Mouse (Mus musculus): ENCODE data around the gene Map3k6.
A peak's percentile ranks its signal among the peaks of the same experiment; 100 is the strongest.

The Map3k6 gene

DNA sequence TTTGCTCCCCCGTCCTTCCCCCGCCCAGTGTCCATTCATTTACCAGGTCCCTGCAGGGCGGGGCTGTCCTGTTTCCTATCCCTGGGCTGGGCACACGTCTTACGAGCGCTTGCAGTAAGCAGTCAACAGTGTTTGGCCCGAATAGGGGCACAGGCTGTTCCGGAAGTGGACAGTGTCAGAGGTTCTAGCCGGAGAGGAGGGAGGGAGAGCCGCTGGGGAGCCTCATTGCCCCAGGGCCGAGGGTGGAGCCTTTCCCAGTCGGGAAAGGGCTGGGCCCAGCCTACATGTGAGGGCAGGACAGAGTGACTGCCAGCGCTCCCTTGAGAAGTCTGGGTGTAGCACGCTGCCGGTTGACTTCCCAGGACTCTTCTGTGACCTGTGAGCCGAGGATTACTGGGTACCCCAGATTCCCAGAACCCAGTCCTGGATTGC is at the start of gene Map3k6:
Gene Map3k6, plus strand, starts transcription at position 329 of the 432 bp plus-strand sequence.
- no peak for DNase-seq

DNA sequence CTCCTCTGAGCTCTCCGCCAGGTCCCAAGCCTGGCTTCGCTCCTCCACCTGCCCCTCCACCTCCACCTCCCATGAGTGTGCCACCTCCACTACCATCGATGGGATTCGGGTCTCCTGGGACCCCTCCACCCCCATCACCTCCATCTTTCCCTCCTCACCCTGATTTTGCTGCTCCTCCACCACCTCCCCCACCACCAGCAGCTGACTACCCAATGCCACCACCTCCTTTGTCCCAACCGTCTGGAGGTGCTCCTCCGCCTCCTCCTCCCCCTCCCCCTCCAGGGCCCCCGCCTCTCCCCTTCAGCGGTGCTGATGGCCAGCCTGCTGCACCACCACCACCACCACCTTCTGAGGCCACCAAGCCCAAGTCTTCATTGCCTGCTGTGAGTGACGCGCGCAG is 46.1 kb upstream of the Map3k6 start:
- no peak for DNase-seq

DNA sequence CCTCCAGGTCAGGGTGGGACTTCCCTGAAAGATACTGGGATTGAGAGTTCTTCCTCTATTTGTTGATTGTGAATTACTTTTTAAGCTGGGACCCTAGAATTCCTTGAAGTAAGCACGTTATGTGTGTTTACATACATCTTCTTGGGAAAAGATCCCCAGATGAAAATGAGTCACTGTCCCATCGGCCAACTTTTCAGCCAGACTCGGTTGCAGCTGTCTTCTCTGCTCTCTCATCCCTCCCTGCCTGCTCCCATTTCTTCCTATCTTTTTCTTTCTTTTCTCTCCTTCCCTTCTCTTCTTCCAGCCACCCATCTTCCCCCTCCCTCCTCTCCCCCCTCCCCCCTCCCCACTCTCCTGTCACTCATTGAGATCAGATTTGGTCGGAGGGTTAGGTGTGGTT is 45.6 kb upstream of the Map3k6 start:
- DNase-seq = no peak

DNA sequence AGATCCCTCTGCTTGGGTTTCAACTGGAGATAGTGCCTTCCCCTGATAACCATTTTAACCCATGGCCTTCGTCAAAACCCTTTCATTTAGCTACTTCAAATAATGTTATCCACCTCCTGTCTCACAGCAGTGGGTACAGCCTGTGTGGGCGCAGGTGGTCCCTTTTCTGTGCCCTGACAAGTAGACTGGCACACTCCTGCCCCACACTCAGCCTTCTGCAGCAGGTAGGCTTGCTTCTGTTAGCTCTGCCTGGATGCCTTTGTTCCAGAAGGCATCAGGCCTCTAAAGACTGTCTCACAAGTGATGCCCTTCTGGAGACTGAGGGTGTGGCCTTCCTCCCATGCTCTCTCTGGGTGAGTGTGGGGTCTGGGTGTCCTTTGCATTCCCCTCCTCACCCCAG is 44.5 kb upstream of the Map3k6 start:
- DNase-seq = no peak

DNA sequence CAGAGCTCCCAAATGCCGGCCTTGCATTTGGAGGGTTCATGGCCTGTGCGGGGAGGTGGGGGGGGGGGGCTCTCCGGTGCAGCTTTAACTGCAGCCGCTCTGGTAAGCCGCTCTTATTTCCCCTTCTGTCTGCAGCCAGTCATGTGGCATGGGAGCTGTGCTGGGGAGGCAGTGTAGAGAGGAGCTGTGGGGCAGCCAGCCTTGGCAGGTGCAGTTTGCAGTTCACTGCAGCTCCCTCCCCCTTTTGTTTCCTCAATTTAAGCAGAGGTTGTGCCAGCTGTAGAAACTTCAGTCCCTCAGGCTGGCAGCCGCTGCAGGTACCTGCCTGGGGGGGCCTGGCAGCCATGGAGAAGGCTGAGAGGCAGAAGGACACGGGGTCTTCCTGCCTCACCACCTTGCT is 43.8 kb upstream of the Map3k6 start:
- DNase-seq = peak; percentile 45 to 53

DNA sequence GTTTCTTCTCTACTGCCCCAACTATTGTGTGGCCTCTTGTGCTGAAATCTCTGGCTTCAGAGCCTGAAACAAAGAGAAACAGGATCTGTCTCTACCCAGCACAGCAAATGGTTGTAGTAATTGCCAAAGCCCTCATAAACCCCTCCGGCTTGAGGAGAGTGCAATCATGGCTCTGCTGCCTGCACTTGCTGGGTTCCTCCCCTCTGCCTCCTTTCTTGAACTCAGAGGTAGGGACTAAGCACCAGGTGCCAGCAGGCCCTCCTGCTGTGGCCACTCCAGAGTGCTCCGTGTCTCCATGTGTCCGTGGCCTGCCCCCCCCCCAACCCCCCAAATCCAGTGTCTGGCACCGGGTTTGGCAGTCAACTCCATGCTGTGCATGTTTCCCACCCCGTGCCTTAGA is 43.3 kb upstream of the Map3k6 start:
- peak; percentile 61 to 66 for DNase-seq

DNA sequence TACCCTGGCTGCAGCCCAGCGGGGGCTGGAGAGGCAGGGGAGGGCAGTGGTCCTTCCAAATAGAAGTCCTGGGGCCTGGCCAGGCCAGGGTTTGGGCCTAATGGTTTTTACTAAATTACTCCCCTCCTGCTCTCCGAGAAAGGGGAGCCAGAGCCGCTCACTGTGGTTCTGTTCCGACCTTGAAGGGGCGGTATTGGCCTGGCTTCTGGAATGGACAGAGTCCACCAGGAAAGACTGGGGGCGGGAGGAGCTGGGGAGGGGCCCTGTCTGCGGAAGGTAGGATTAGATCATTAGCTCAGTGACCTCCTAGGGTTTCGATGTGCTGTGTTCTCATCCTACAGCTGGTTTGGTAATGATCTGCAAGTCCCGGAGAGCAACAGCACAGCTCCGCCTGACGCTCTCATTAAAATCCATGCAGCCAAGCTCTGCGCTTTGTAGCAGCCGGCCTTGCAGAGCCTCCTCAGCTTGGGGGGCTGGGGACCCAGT is 42.8 kb upstream of the Map3k6 start:
- peak; percentile 61 to 62 for DNase-seq

DNA sequence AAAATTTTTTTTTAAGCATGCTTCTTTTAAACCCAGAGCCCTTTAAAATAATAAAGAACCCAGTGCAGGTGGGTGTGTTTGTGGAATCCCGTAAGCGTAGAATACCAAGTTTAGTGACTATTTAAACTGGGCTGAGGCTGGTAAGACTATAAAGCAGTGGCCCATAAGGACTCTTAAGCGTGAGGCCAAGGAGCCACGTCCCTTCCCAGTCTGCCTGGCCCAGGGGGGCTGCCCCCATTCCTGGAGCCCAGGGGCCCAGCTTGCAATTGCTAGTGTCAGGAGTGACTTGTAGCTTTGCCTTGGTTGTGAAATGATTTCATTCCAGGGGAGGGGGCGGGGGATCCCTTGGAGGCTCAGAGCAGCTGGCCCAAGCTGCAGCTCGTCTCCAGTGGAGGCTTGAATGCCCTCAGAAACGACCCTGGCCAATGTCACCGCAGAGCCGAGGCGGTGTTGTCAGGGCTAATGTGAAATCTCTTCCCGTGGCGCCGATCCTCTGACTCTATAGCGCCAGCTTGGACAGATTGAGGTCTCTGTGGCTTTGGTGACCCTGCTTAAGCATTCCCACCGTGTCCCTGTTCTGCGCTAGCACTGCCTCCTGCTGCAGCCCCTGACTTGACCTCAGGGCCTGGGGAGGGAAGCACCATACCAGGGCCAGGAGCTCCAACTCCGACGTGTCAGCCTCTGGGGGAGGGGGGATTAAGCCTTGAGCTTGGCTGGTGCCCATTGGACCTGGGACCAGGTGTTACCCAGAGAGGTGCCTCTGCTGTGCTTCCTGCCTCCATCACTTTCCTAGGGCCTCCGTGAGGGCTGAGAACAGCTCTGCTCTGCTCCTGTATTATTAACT is 42.1 kb upstream of the Map3k6 start:
- peak; percentile 56 to 68 for DNase-seq

DNA sequence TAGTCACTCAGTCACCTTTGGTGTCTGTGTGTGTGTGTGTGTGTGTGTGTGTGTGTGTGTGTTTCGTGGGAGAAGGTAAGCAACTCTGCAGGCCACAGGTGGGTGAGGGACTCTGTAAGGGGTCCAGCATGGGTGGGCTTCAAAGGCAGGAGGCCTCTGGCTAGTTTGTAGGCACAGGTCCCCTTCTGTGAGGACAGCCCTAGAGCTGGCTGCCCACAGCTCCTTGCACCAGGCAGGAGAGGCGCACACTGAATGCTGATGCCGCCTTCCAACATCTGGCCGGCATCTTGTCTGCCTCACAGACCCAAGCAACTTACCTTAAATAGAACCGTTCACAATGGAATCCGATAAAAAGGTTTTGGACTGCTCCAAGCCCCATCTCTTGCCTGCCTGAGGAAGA is 40.9 kb upstream of the Map3k6 start:
- no peak for DNase-seq

DNA sequence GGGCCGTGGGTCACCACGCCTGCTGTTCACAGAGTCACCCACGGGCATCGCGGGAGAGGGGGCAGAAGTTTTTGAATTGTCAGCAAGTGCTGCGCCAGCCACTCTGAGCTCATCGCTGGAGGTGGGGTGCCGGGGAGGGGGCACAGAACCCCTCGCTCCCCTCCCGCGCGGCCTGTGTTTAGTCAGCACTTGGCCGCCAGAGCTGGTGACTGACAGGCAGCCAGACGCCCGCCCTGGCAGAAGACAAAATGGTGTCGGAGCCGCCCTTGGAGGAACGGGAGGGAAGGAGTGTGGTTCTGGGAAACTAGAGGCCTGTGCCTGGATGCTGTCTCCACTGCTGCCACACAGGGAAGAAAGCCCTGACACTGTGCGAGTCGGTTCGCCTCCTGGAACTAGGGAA is 40.3 kb upstream of the Map3k6 start:
- DNase-seq = peak; percentile 80 to 84

DNA sequence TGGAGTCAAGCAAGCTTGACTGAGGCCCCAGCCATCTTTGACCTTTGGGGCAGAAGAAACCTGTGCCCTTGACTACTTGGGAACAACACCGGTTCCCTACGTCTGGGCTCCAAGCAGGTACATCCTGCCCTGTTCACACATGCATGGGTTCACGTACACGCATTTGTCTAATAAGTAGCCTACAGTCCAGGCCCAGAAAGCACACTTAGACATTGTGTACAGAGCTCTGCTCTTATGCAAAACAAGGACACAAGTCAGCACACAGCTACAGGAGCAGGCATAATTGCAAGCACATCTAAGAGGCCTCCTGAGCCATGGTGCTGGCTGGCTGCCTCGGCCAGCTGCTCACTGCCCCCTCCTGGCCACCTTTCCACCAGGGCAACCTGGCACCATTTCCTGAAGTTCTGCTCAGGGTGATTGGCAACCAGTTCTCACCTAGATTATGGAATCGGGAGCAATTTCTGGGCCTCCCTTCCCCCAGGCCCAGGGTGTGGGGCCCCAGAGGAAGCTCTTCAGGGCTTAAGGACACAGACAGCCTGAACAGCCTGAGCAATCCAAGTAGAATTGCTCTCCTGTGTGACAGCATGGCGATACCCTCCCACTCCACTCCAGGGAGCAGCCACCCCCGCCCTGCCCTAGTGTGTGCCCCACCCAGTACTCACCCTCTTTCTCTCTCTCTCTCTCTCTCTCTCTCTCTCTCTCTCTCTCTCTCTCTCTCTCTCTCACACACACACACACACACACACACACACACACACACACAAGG is 39.4 kb upstream of the Map3k6 start:
- peak; percentile 92 to 93 for DNase-seq

DNA sequence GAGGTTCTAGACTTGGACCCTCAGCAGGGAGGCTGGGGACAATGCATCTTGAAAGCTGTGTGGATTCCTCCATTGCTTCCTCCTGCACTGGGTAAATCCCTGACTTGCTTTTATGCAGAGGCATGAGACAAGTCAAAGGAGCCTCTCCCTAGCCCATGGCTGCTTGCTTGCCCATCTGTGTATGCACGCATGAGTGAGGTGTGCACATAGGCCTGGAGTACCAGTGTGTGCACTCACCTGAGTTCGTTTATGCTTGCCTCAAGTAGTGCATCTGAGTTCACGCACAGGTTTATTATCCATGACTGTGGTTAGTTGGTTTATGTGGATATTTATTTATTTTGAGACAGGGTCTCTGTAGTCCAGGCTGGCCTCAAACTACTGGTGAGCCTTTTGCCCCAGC is 38.4 kb upstream of the Map3k6 start:
- DNase-seq = no peak

DNA sequence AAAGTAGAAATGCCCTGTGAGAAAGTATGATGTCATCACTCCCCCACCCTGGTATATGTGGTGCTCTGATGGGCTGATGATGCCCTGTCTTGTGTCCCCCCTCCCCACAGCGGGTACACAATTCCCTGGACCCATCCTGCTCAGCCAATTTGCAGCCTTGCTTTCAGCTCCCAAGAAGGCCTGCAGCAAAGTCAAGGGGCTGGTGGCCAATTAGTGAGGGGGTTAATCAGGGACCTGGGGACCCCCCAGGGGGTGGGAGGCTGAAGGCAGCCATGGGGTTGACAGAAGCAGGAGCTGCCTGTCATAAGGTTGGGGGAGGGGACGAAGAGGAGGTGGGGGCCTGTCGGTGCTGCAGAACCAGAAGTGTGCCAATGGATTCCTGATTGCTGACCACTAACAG is 37.0 kb upstream of the Map3k6 start:
- DNase-seq = no peak

DNA sequence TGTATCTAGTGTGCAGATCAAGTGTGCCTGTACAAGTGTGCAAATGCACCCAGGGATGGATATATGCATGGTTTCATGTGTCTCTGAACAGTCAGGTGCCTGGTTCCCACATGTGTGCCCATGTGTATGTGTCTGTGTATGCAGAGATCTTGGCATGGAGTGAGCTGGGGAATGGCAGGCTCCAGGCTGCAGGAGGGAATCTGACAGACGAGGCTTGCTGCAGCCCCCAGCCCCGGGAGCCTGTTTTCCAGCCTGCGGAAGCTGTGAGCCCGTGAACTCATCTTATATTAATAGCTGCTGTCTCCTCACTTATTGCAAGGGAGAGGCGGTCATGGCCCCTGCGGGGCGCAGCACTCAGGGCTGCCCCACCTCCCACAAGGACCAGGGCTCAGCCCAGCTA is 36.2 kb upstream of the Map3k6 start:
- DNase-seq = no peak

DNA sequence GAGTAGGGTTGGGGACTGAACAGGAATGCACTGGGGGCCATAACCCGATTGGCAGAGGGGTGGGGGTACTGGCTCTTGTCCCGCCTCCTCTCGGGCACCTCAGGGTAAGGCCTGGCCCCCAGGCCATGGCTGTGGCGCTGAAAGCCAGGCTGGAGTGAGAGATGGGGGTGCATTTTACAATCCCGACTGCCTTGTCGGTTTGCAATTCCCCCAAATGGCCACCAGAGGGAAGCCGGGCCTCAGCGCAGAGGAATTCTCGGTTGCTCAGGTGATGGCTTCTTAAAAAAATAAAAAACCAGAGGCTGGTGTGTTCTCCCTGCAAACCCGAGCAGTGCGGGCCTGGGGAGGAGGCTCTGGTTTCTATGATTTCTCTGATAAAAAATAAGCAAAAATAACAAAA is 31.3 kb upstream of the Map3k6 start:
- peak; percentile 79 to 82 for DNase-seq

DNA sequence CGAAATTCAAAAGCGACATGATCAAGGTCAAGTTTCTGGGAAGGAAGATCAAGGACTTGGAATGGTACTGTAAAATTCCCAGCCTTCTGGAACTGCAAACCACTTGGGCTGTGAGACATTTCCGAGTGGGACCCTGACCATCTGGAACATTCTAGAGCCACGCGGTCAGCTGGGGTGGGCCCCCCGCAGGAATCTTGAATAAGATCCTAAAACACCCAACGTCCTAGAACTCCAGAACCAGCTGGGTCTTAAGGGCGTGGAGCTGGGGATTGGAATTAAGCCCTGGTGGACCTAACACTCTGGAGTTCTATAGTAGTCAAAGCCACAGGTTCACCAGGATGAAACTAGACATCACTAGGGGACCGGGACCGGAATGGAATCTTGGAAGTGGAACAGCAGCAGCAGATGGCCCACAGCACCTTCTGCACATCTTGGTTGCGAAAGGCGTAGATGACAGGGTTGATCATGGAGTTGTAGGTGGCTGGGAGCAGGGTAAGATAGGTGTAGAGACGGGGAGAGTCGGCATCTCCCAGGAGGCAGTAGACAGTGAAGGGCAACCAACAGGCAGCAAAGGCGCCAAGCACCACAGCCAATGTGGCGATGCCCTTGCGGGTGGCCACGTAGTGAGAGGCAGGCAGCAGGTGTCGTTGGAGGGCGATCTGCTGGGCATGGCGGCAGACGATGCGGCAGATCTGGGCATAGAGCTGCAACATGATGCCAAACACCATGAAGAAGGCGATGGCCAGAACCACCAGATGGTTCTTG is 30.4 kb upstream of the Map3k6 start:
- DNase-seq = peak; percentile 83 to 87

DNA sequence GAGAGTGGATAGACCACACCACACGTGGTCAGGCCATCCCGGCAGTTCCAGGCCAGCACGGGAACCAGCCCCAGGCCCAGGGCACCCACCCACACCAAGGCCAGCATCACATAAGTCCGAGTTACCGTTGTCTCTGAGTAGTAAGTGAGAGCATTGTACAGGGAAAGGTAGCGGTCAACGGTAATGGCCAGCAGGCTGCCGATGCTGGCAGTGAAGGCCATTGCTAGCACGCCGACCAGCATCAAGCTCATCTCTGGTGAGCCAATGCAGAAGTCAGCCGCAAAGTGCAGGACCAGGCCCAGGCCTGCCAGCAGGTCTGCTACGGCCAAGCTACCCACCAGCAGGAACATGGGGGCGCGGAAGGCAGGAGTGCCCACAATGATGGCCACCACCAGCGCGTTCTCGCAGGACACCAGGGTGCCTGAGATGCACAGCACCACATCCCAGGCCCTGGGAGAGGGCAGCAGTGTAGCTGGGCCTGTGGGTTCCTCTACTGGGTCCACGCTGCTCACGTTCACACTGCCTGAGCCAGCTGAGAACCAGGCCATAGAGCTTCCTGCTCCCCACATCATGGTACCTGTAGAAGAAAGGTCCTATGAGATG is 29.7 kb upstream of the Map3k6 start:
- peak in 1 of 2 experiments; percentile 71 for DNase-seq

DNA sequence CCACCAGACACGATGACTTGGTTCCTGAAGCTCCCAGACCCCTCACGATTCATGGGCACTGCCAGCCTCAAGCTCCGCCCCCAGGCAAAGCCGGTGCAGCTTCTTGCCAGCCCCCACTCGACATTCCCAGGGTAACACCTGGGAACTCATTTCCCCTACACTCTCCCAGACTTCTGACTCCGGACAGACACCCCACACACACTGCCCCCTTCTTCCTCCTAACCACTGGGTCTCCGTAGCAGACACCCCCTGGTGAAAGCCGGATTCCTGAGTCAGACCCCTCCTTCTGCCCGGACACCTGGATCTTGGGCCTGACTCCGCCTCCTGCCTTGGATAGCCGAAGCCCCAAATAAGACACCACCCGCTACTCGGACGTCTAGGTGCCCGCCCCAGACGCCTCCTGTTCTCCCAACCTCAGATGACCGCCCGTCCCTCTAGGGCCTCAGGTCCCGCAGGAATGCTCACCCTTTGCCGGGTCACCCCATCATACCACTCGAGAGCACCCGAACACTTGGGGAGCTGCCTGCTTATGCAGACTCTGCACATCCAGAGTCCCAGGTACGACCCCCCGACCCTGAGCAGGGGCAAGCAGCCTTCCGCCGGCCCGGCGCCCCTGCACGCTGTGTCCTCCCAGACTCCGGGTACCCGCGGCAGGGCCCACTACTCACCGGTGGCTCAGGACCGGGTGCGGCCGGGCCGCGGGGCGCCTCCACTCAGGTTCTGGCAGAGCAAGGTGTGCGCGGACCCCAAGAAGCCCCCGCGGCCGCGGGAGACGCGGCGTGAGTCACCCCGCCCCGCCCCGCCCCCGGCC is 28.7 kb upstream of the Map3k6 start, which contains the start of the genes Cd164l2 and Gpr3:
Gene Cd164l2, plus strand, starts transcription at position 381 of the 811 bp plus-strand sequence.
Gene Gpr3, minus strand, starts transcription at position 786 of the 811 bp plus-strand sequence.
- peak; percentile 78 to 80 for DNase-seq

DNA sequence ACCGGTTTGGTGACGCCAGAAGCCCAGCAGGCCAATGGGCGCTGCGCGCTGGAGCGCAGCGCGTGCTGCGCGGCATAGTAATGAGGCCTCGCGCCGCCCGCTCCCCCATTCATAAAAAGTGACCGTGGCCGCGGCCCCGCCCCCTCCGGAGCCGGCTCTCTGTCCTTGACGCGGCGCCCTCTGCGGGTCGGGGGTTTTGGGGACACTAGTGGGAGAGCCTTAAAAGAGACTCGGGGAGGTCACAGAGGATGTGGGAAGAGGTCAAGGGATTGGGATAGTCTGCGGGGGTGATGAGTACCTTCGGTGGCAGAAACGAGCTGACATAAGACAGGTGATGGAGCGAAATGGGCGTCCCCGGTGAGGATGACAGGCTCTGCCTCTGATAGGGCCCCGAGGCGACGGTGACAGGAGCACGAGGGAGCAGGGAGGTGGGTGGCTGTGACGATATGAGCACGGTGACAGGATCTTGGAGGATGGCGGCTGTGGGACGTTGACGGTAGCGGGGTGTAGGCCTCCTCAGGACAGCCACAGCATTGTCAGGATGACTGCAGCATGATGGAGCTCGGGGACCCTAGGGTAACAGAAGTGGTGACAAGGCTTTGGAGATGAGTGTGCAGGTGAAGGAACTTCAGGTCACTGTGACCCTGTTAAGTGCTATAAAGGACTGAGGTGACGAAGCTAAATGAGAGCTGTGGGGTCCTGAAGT is 27.9 kb upstream of the Map3k6 start:
- DNase-seq = peak; percentile 96 to 97

DNA sequence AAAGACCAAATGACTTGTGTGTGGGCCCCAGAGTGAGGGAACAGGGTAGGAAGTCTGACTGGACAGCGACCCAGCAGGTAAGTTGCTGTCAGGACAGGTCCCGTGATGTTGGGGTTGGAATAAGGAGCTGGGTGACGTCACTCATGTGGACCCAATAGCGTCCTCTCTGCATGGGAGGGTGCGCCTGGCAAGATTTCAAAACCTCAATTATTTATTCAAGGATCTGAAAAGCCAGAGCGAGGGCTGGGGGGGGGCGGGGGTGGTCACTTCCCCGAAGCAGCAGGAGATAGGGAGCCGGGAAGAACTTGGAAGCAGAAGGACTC is 27.4 kb upstream of the Map3k6 start:
- peak; percentile 69 to 80 for DNase-seq

DNA sequence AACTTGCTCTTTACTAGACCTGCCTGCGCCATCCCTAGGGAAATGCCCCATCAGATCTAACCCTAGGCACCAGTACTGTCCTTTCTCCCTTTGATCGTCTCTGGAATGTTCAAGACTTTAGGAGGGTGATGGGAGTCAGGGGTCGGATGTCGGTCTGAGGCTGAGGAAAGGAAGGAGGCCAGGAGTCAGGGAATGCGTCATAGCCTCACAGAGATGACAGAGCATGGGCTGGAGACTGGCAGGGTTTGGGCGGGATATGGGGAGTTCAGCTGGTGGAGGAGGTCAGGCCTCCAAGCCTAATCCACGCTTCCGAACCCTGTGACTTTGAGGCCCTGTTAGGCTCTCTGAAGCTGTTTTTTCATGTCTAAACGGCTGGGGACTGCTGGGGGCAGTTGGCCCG is 27.0 kb upstream of the Map3k6 start:
- no peak for DNase-seq
